Mouse (Mus musculus) erythroblast, adult 5-6 weeks (primary cell): Measurements from ENCODE around the gene Prrt1. TPM values are rescaled to one million over a fixed set of nuclear protein-coding genes. Genes with fewer than 3 reads are reported as not detected.
A peak's percentile ranks its signal among the peaks of the same experiment; 100 is the strongest.

Source experiments
- ATAC-seq: replicated peaks from 2 replicates; pipeline ENCODE4 v1.8.0; 2016; ENCODE audit warnings: moderate number of reproducible peaks, mild to moderate bottlenecking, moderate TSS enrichment, inconsistent platforms; ENCODE audit not compliant: poor library complexity, low FRiP score, severe bottlenecking
- total RNA-seq, 2 experiments: library from RNA; stranded (forward) in 1 of 2; stranded (reverse) in 1 of 2; fragments of 150-400 nt in 1 of 2; fragments of 200-764, 138-1000 nt in 1 of 2; gene quantifications; 2 replicates each; pipeline versions ENCODE4 v1.2.3 to v1.2.4; 2015 to 2017; ENCODE audit warnings: low replicate concordance in 2 of 2

The Prrt1 gene
- total RNA-seq, 2 experiments from 2014 or later, result not detected

GRCm38 (mm10) chr17:34626773-34627092 lies 2.6 kb upstream of the Prrt1 start:
- ATAC-seq, result peak; percentile 45

GRCm38 (mm10) chr17:34627093-34627942 lies 2.0 kb upstream of the Prrt1 start:
- ATAC-seq, result peak; percentile 59

GRCm38 (mm10) chr17:34627943-34628643 lies 1.2 kb upstream of the Prrt1 start, which contains the start of gene Ppt2:
Ppt2 (minus strand) TSS chr17:34628510.
- ATAC-seq, result no peak

- no peak for ATAC-seq
Measured at GRCm38 (mm10) chr17:34628644-34628967, 727 bp upstream of the Prrt1 start.

GRCm38 (mm10) chr17:34629796-34630603 lies 667 bp downstream of the Prrt1 start:
- no peak for ATAC-seq

- no peak for ATAC-seq
Measured at GRCm38 (mm10) chr17:34630761-34631301, 1.5 kb downstream of the Prrt1 start.

- no peak for ATAC-seq
Measured at GRCm38 (mm10) chr17:34631647-34632046, 2.3 kb downstream of the Prrt1 start.

- peak; percentile 51 for ATAC-seq
Measured at GRCm38 (mm10) chr17:34632261-34632691, 2.9 kb downstream of the Prrt1 start.

- ATAC-seq, result no peak
Measured at GRCm38 (mm10) chr17:34635671-34636070, 6.3 kb downstream of the Prrt1 start.

- no peak for ATAC-seq
Measured at GRCm38 (mm10) chr17:34637459-34637858, 8.1 kb downstream of the Prrt1 start.

GRCm38 (mm10) chr17:34639461-34640255 lies 10.3 kb downstream of the Prrt1 start:
- no peak for ATAC-seq

GRCm38 (mm10) chr17:34640778-34641601 lies 11.7 kb downstream of the Prrt1 start:
- ATAC-seq, result no peak

- no peak for ATAC-seq
Measured at GRCm38 (mm10) chr17:34641945-34642344, 12.6 kb downstream of the Prrt1 start.

GRCm38 (mm10) chr17:34643379-34643778 lies 14.0 kb downstream of the Prrt1 start:
- no peak for ATAC-seq

GRCm38 (mm10) chr17:34643944-34644343 lies 14.6 kb downstream of the Prrt1 start:
- no peak for ATAC-seq

- peak; percentile 74 for ATAC-seq
Measured at GRCm38 (mm10) chr17:34644608-34645007, 15.3 kb downstream of the Prrt1 start, which contains the start of gene Fkbpl. Fkbpl (plus strand) TSS chr17:34644764.

- no peak for ATAC-seq
Measured at GRCm38 (mm10) chr17:34645256-34645829, 16.0 kb downstream of the Prrt1 start.
